Mouse (Mus musculus): ENCODE measurements at regions not wholly inside any gene's neighbourhood (a gene's known extent, or its start where the extent isn't known, plus 50 kb on each side); places are given as distances from the start of the nearest gene placed in this dataset.

DNA sequence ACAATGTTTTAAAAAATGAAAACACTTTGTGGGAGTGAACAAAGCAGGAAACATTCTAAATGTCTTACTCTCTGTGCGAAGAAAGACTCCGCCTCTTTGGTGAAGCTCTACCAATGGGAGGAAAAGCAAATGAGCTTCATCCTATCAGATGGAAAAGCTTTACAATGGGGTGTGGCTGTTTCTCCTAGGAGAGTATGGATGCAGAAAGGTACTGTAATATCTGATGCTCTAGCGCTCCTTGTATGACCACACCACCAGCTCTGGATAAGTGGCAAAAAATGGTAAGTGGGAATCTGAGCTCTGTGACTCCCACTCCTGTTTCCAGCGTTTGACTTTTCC, 242.0 kb upstream of the Ank start:
- no peaks in the 10 kb centered on the region for H3K27me3 ChIP-seq (replicated peaks)
- H3K4me3 ChIP-seq (replicated peaks in 1 of 3; ENCODE audit: low read depth in 2 of 3, low read length in 2 of 3, poor library complexity in 1 of 3) = no peak overlapping the region
- no peaks in the 10 kb centered on the region for H3K79me2 ChIP-seq (replicated peaks; ENCODE audit: control insufficient read depth, extremely low read depth, insufficient read depth, poor library complexity, severe bottlenecking)
- in situ Hi-C loops (cut with MboI; ENCODE audit: low pct_ligation_motif_present, low pct_unique_long_range_greater_than_20kb, low sequenced_read_pairs) = no loop called here
- H3K4me2 ChIP-seq (ENCODE audit: insufficient read depth, low read depth, poor library complexity, severe bottlenecking) = no peak overlapping the region
- no peak for TF ChIP-seq RAD21 (IDR thresholded peaks at IDR 0.05; ENCODE audit: low read depth, low read length)
- no peak for TF ChIP-seq HCFC1 (IDR thresholded peaks at IDR 0.05; ENCODE audit: low read depth, low read length)
- no peak for TF ChIP-seq BHLHE40 (IDR thresholded peaks at IDR 0.05; ENCODE audit: low read depth, low read length)
- no peak for TF ChIP-seq ZMIZ1 (IDR thresholded peaks at IDR 0.05; ENCODE audit: low read depth, low read length)
- TF ChIP-seq ZNF384 (IDR thresholded peaks at IDR 0.05; ENCODE audit: low read depth, low read length) = no peak
- no peak for TF ChIP-seq KAT2A (IDR thresholded peaks at IDR 0.05; ENCODE audit: insufficient replicate concordance, low read length)
- no peak for TF ChIP-seq ZKSCAN1 (IDR thresholded peaks at IDR 0.05; ENCODE audit: borderline replicate concordance, low read depth, low read length)
- TF ChIP-seq TBP (conservative IDR thresholded peaks at IDR 0.05; ENCODE audit: low read depth, low read length) = no peak
- no peak for TF ChIP-seq E2F4 (IDR thresholded peaks at IDR 0.05; ENCODE audit: insufficient replicate concordance, low read depth, low read length)
- TF ChIP-seq MEF2A (IDR thresholded peaks at IDR 0.05; ENCODE audit: borderline replicate concordance, low read depth, low read length) = no peak
- TF ChIP-seq NELFE (IDR thresholded peaks at IDR 0.05; ENCODE audit: low read depth, low read length) = no peak
- no peak for TF ChIP-seq MXI1 (IDR thresholded peaks at IDR 0.05; ENCODE audit: low read depth, low read length)
- TF ChIP-seq POLR2A (IDR thresholded peaks at IDR 0.05; ENCODE audit: low read depth, low read length) = no peak
- TF ChIP-seq CHD2 (IDR thresholded peaks at IDR 0.05; ENCODE audit: low read length) = no peak
- TF ChIP-seq NRF1 (IDR thresholded peaks at IDR 0.05; ENCODE audit: low read depth, low read length) = no peak
- no peak for TF ChIP-seq USF1 (IDR thresholded peaks at IDR 0.05; ENCODE audit: low read depth, low read length)
- TF ChIP-seq UBTF (IDR thresholded peaks at IDR 0.05; ENCODE audit: low read depth, low read length) = no peak
- no peaks in the 10 kb centered on the region for H3K9me3 ChIP-seq (replicated peaks; ENCODE audit: low read length)
- 0 out of 4 replicates have a peak, but pooled peaks cover 0 to 4% of the 10 kb centered on the region in 2 experiments for H3K4me1 ChIP-seq (ENCODE audit: control insufficient read depth in 1 of 2, insufficient read depth in 2 of 2)
- no peaks in the 10 kb centered on the region for H3K36me3 ChIP-seq (replicated peaks in 1 of 2; ENCODE audit: control insufficient read depth in 1 of 2, insufficient read depth in 1 of 2, low read length in 1 of 2)
- no peak overlapping the region for H3K9ac ChIP-seq (ENCODE audit: insufficient read depth, low read depth)
- H3K27ac ChIP-seq (ENCODE audit: insufficient read depth, low read depth) = no peak overlapping the region
- dilution Hi-C loops (cut with MboI; ENCODE audit: extremely low pct_ligation_motif_present, extremely low pct_unique_long_range_greater_than_20kb, low sequenced_read_pairs) = no loop called here
- no peak for DNase-seq (ENCODE audit: extremely low read depth)

DNA sequence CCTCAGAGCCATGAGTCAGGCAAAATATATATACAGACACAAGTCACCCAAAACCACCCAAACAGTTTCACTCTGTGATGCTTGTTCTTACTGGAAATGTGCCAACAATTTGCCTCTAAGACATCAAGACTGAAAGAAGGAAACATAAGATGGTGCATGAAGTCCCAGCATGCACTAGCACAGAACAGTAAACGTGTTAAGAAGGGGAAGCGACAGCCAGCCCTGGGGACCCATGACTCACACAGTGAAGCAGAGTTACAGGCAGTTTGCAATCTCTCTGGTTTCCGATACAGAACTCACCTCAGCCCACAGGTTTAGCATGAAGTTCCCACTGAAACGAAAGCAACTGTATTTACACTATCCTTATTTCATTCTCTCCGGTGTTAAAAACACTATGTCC, 233.7 kb upstream of the Ank start:
- dilution Hi-C loops (cut with MboI; ENCODE audit: extremely low pct_ligation_motif_present, extremely low pct_unique_long_range_greater_than_20kb, low sequenced_read_pairs) = no loop called here
- TF ChIP-seq ETS1 (conservative IDR thresholded peaks at IDR 0.05; ENCODE audit: low read depth, low read length) (peak; percentile 70), EP300 (IDR thresholded peaks at IDR 0.05; ENCODE audit: low read length) (peak; percentile 63), JUN (IDR thresholded peaks at IDR 0.05; ENCODE audit: insufficient read depth, low read depth, low read length) (0 out of 2 replicates have a peak, but pooled peaks have one; percentile 6), KAT2A (IDR thresholded peaks at IDR 0.05; ENCODE audit: insufficient replicate concordance, low read length) (0 out of 2 replicates have a peak, but pooled peaks have one; percentile 27), POLR2AphosphoS2 (IDR thresholded peaks at IDR 0.05; ENCODE audit: low read depth, low read length) (no peak), JUND (conservative IDR thresholded peaks at IDR 0.05; ENCODE audit: low read depth, low read length) (0 out of 2 replicates have a peak, but pooled peaks have one; percentile 30), MYC (IDR thresholded peaks at IDR 0.05; ENCODE audit: low read depth, low read length) (peak; percentile 53; the same call in 1 of the 2 replicates), RAD21 (IDR thresholded peaks at IDR 0.05; ENCODE audit: low read depth, low read length) (no peak), MAX (IDR thresholded peaks at IDR 0.05; ENCODE audit: low read length) (peak; percentile 75), MAFK (IDR thresholded peaks at IDR 0.05; ENCODE audit: insufficient replicate concordance, low read length) (0 out of 2 replicates have a peak, but pooled peaks have one; percentile 23), RCOR1 (conservative IDR thresholded peaks at IDR 0.05; ENCODE audit: low read depth, low read length) (0 out of 2 replicates have a peak, but pooled peaks have one; percentile 23), ELF1 (IDR thresholded peaks at IDR 0.05; ENCODE audit: low read depth, low read length) (0 out of 2 replicates have a peak, but pooled peaks have one; percentile 18), BHLHE40 (IDR thresholded peaks at IDR 0.05; ENCODE audit: low read depth, low read length) (peak; percentile 63), CTCF (conservative IDR thresholded peaks at IDR 0.05 in 1 of 2, IDR thresholded peaks at IDR 0.05 in 1 of 2; ENCODE audit: low read depth in 2 of 2, low read length in 2 of 2) (no peak), MEF2A (IDR thresholded peaks at IDR 0.05; ENCODE audit: borderline replicate concordance, low read depth, low read length) (no peak), CHD2 (IDR thresholded peaks at IDR 0.05; ENCODE audit: low read length) (no peak), IRF4 (IDR thresholded peaks at IDR 0.05; ENCODE audit: low read depth, low read length) (peak; percentile 31; the same call in 1 of the 2 replicates), E2F4 (IDR thresholded peaks at IDR 0.05; ENCODE audit: insufficient replicate concordance, low read depth, low read length) (no peak)
- in situ Hi-C loops (cut with MboI; ENCODE audit: low pct_ligation_motif_present, low pct_unique_long_range_greater_than_20kb, low sequenced_read_pairs) = no loop called here
- Histone ChIP-seq H3K4me3 (replicated peaks in 1 of 3; ENCODE audit: low read depth in 2 of 3, low read length in 2 of 3, poor library complexity in 1 of 3) (no peak overlapping the region), H3K79me2 (replicated peaks; ENCODE audit: control insufficient read depth, extremely low read depth, insufficient read depth, poor library complexity, severe bottlenecking) (no peaks in the 10 kb centered on the region), H3K27ac (ENCODE audit: insufficient read depth, low read depth) (no peak overlapping the region), H3K9me3 (replicated peaks; ENCODE audit: low read length) (no peaks in the 10 kb centered on the region), H3K36me3 (replicated peaks in 1 of 2; ENCODE audit: control insufficient read depth in 1 of 2, insufficient read depth in 1 of 2, low read length in 1 of 2) (no peaks in the 10 kb centered on the region), H3K9ac (ENCODE audit: insufficient read depth, low read depth) (no peak overlapping the region), H3K4me2 (ENCODE audit: insufficient read depth, low read depth, poor library complexity, severe bottlenecking) (no peak overlapping the region), H3K4me1 (ENCODE audit: control insufficient read depth in 1 of 2, insufficient read depth in 2 of 2) (peaks cover 0 to 30% of the 10 kb centered on the region in 2 experiments; a peak in 2 of 4 replicates), H3K27me3 (replicated peaks) (no peaks in the 10 kb centered on the region)
- peak; percentile 92 for DNase-seq (ENCODE audit: extremely low read depth)

All from CH12.LX (cell line).